Mouse (Mus musculus) c-Kit-negative CD71-positive TER-119-positive erythroid progenitor cells, embryonic 14.5 days (primary cell): Measurements from ENCODE around the gene Tmem88.
A peak's percentile ranks its signal among the peaks of the same experiment; 100 is the strongest.

Experiments
- DNase-seq: peaks from one replicate; pipeline ENCODE4 v3.0.0-alpha.2; 2013; ENCODE audit warnings: low read depth, low spot score

The Tmem88 gene

GRCm38 (mm10) chr11:69379600-69379999 lies 18.4 kb downstream of the Tmem88 start:
- no peak for DNase-seq

DNA sequence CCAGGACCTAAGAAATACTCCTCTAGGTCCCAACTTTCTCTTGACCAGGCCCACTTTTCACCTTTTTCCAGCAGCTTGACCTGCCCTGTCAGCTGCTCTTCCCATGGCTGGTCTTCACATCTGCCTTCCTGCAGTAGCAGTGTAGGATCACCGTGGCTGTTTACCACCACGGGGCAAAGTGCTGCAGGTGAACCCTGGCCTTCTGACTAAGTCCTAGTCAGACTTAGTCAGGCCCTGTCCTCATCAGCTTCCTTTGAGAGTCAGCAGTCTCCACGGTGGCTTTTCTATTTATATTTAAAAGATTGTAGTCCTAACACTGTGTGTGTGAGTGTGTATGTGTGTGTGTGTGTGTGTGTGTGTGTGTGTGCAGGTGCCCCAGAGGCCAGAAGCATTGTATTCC lies 20.3 kb downstream of the Tmem88 start:
- no peak for DNase-seq

DNA sequence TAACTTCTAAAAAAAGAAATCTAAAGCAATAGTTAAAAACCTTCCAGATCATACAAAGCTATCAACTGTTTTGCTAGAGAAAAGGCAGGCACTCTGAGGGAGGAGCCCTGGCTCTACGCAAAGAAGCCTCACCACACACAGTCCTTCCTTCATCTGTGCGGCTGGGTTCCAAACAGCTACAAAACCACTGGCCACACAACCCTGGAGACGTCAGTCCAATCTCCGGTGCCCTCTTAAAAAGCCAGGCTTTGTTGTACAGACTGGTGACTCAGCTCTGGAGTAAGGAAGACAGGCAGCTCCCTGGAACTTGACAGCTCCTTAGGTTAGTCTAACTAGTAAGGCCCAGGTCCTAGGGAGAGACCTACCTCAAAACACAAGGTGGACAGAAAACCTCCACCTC lies 22.4 kb downstream of the Tmem88 start:
- DNase-seq, result no peak

DNA sequence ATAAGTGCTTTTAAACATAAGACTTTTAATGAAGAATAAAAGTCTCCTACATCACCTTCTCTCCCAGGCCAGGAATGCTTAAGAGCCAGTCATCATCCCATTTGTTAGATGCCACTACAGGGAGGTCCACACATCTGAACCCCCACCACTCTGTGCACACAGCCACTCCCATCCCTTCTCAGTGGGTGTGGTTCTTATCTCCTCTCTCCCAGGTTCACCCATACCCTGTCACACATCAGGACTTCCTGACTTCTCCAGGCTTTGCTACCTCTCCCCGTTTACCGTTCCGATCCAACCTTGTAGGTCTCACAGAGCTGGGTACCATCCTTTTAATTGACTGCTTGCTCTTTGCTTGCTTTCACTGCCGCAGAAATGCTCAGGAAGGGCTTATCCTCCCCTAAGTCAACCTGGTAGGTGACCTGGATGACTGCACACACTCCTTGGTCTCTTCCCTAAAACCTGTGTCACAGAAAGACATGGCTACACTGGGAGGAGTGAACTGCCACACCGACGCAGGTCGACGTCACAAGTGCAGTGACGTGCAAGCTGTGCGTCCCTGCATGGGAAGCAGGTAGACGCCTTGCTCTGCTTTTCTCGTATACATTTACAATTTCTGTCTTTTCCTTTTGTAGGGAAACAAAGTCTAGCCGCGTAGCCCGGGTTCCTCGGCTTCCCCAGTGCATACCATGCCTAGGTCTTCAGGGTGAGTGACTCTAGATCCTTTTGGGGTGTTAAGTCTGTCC lies 24.6 kb downstream of the Tmem88 start:
- DNase-seq, result peak; percentile 67

DNA sequence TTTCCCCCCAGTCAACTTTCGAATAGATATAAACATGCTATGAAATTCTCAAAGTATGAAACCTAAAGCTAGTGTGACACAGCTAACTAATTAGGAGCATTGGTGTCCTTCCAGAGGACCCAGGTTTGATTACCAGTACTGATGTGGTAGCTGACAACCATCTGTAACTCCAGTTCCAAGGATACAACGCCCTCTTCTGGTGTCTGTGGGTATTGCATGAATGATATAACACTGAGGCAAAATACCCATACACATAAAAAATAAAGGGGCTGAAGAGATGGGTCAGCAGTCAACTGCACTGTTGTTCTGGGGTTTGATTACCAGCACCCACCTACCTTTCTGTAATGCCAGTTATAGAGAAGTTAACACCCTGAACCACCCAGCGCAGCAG lies 25.3 kb downstream of the Tmem88 start:
- DNase-seq, result peak; percentile 57

DNA sequence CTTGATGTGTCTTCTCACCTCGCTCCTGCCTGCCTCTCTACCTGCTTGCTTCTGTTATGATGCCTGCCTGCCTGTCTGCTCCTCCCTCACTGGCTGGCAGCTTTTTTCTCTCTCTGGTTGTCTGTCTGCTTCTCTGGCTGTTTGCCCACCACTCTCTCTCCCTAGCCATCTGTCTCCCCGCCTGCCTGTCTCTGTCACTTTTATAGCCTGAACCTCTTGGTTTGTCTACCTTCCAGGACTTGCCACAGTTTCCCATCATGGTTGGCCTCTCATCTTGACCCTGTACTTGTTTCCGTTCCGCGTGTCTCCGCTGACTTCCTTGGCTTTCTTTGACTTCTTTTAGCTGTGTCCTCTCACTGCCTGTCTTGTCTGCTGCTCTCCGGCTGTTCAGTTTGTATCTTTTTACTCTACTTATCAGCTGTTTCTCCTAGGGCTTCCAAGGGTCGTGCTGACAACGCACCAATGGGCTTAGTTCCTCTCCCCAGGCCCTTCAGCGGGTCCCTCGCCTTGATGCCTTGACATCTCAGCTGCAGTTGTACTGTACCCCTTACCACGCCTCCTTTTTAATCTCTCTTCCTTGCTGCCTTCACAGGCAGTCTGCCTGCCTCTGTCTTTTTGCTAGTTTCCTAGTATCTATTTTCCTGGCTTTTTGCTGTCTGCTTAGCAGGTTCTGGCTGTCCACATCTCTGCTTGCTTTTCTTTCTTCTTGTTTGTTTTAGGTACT lies 25.8 kb downstream of the Tmem88 start:
- no peak for DNase-seq

DNA sequence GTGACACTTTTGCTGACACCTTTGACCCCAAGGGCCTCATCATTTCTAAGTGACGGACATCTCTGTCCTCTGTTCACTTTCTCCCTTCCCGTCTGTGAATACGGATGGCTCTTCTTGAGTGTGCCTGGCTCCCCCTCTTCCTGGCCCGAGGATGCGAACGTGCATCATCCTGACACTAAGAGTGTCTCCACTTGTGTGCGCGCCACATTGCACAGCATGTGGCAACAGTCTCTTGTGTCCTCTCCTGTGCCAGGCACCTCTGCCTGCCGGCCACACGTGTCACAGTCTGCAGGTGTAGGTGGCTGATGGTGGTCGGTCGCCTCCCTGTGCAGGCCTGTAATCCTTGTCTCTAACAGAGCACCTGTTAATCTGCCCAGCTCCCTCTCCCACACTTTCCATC lies 26.4 kb downstream of the Tmem88 start:
- no peak for DNase-seq

DNA sequence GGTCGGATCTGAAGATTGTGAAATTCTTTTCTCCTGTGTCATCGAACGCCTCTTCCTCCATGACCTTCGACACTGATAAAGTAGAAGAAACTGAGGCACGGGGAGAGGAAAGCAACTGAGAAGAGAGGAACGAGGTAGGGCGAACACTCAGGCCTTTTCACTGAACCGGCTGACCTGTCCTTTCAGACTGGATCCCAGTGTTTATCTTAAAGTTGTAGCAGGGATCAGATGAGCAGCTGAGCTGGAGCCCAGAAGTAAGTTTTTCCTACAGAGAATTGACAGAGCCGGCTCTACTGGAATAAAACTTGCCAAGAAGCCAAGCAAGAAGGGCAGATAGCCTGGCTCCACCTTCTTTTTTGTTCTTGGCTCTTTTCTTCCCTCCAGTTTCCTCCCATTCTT lies 27.2 kb downstream of the Tmem88 start:
- no peak for DNase-seq

DNA sequence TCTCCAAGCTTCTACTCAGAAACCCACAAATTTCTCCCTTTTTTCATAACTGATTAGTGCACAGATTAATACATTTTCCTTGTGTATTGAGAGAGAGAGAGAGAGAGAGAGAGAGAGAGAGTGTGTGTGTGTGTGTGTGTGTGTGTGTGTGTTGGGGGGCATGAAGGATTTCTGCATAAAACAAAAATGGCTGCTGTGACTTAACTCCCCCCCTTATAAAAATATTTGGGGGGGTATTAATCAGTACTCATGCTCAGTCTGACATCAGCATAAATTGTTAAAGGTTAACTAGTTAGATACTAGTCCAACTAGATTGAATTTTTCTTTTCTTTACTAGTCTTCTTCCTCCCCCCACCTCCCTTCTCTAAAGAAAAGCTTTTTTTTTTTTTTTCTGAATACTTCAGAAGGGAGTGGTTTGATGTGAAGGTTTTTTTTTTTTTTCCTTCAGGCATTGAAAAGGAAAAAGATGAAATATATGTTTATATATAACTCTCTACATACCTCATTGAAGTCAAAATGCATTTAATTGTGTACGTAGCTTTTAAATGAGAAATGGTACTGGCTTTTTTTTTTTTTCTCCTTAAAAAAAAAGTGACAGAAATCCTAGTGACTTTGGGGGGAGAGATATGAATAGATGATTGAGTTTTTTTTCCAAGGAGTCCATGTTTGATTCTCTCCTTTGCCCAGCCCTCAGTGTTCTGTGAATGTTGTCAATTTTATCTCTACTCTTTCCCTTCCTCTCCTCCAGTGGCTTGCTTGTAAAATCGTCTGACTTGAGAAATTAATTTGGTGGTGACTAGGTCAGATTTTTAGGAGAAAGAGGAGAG lies 27.8 kb downstream of the Tmem88 start:
- DNase-seq, result no peak

DNA sequence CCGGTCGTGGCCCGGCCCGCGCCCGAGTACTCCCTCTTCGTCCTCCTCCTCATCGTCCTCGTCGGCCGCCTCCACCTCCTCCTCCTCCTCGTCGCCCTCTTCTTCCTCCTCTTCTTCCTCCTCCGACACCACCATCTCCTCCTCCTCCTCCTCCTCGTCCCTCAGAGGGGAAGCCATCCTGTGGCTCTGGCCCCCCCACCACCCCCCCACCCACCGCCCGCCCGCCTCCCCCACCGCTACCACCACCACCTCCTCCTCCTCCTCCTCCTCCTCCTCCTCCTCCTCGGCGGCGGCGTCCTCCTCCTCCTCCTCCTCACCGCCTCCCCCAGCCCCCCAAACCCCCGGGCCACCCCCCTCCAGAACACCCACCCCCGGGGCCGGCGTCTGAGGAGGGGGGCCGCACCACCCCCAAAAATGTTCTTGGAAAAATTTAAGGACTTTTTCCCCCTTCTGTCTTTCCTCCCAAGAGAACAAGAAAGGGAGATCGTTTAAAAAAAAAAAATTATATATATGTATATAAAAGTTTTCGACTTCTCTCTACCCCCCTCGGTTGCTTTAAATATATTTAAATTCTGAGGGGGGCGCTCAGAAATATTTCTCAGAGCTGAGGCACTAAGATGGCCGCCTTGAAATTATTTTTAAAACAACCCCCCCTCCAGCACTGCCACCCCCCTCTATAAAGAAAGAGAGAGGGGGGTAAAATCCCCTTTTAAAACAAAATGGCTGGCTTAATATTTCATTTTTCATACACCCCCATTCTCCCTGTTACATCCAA lies 28.6 kb downstream of the Tmem88 start, which contains the start of gene Chd3:
Gene Chd3, minus strand, starts transcription at position 192 of the 775 bp plus-strand sequence.
- DNase-seq, result no peak

DNA sequence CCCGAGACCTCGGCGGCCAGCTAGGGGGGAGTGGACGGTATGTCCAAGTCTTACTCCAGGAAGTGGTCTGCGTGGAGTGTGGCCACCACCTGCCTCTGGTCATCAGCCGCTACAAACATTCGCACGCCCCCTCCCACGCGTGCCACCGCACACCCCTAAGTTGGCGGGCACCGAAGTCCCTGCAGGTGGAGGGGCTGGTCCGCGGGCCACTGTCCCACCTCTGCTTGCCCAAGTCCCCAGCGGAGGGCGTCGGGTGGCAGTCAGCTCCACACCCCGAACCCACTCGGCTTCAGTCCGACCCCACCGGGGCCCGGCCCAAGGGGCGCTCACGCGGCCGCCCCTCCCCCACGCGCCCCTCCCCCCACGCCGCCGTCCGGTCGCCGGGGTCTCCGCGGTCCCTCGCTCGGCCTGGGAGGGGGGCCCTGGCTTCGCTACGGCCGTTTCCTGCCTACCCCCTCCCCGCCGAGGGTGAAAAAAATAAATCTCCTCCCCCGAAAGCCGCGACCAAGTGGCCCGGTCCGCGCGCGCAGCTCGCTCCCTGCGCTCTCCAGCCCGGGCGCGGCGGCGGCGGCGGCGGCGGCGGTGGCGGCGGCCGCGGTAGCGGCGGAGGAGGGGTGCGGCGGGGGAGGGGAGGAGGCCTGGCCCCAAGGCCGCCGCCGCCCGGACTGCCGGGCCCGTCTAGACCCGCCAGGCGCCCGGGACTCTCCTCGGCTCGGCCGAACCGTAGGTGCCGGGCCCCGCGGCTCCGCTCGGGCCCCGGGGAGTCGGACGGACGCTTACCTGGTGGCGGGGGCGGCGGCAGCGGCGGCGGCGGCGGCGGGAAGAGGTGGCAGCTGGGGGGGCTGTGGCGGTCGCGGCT lies 29.4 kb downstream of the Tmem88 start:
- no peak for DNase-seq

GRCm38 (mm10) chr11:69367616-69368355 lies 30.2 kb downstream of the Tmem88 start:
- no peak for DNase-seq

DNA sequence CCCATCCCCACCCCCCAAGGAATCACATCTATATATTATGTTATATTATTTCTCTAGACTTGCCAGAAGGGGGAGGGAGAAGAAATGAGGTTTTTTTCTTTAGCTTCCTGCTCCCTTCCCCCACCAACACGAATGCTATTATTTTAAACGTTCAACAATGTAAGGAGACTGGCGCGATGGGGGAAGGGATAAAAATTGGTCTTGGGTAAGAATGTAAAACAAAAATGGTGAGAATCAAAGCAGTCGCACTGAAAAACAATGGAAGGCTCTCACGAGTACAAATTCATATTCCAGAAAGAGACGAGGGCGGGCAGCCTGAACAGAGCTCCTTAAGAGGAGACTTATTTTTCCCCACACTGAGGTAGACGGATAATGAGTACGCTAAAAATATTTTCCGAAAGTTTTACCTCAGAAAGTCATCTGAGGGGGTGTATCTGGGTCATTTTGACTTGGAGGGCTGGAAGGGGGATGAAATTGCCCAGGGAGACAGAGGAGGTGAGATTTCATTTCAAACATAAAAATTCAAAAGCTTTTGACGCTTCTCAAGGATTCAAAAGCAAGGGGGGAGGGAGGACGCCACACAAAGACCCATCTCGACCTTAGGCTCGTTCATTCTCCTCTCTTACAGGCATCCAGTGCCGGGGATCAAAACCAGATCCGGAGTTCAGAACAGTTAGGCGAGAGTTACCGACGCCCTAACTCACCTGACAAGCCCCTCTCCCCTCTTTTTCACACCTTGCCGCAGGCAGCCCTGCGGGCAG lies 31.0 kb downstream of the Tmem88 start:
- DNase-seq, result no peak

DNA sequence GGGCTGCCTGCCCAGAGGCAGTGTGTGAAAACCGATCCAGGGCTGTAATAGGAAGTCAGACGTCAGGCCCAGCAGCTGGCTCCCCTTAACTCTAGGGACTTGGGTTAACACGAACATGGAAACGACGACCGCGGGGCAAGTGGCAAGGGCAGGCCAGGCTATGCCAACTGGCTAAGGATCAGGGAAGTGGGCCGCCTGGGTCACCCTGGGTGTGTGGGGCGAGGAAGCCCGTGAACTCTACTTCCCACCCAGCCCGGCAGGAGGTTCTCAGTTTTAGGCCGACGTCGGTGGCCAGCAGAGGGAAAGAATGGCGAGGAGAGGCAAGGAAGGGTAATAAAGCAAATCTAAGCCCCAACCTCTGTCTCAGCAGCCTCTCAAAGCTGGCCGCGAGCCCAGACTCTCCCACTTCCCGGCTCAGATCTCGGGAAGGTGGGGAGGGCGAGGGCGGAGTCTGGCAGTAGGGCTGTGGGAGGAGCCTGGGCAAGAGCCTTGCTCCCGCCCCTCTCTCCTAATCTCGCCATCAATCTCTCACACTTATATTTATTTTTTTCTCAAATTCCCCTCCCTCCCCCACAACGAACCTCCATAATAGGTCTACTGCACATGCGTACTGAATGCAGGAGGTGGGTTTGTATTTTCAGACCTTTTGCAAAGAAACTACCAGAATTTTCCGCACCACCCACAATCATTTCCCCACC lies 31.7 kb downstream of the Tmem88 start:
- DNase-seq, result peak; percentile 22

DNA sequence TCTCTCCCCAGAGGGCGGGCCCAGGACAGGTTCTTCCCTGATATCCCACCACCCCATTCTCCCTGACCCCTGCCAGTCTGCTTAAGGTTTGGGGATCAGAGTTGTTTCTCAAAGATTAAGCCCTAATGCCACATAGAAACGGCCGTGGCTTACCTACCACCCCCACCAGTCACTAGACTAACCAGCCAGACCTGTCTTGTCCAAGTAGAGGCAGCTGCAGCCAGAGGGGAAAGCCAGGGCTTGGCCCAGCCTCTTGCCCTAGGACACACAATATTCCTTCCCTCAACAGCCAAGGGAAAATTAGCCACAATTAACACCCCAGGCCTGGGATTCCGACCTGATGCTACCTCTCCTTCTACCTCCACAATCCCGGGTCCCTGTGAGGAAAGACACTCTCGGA lies 32.3 kb downstream of the Tmem88 start:
- no peak for DNase-seq

DNA sequence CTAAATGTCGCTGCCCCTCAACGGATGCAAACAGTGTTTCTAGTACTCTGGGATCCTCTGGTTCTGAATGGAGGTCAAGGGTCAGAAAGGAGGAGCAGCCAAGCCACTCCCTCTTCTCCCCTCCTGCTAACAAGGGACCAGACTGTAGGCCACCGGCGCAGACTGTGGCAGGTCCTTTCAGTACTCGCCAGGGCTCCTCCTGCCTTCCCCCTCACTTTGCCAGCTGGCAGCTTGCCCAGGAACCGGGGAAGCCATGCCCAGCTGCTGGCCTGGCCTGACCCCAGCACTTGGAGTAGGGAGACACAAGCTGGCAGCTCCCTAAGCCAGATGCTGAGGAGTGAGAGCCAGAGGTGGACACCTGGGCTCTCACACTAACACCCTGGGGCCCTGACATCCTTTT lies 33.1 kb downstream of the Tmem88 start:
- no peak for DNase-seq

- no peak for DNase-seq
Observed at GRCm38 (mm10) chr11:69364376-69364775, 33.7 kb downstream of the Tmem88 start.

DNA sequence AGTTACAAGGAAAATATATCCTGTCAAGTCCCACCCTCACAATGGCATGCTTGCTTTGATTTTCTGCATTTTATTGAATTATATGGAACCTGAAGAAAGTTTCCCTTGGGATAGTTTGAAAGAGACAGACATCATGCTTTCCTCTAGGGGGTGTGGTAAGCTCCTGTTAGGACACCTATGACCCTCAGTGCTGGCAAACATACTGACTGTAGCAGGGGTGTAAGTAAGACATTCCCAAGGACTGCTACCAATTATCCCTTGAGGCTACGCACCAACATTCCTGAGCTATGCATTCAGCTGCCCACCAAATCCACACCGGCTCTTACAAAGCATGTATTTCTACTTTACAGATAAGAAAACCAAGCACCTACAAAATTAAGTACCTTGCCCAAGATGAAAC lies 35.6 kb downstream of the Tmem88 start:
- DNase-seq, result no peak

DNA sequence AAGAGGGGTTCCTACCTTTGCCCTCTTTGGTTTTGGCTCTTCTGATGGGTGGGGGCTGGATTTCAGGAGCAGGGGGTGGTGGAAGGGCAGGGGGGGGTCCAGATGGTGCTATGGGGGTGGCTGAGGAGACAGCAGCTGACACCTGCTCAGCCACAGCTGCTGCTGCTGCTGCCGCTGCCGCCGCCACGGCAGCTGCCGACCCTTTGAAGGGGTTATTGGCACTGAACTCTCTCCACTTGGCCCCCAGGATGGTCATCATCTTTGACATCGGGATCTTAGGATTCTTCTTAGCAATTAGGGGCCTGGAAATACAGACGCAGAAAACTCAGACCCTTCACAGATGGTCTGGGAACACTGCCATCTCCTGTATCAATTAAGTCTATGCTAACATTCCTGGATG lies 36.0 kb downstream of the Tmem88 start:
- DNase-seq, result no peak
